Mouse (Mus musculus) R1 (cell line): ENCODE measurements around the gene Sh3pxd2a.
"Not testable (repeated sequence)": the region's sequence is repeated elsewhere in the genome, so short reads cannot be mapped to it uniquely, and the experiment has no call there.

ENCODE experiments used
- DNase-seq: peaks from one replicate; pipeline ENCODE4 v3.0.0-alpha.2; 2018; ENCODE audit warnings: low read depth, low spot score

Gene Sh3pxd2a

GRCm38 (mm10) chr19:47409142-47409541 lies 55.1 kb downstream of the Sh3pxd2a start:
- no peak for DNase-seq

- no peak for DNase-seq
These were observed 55.5 kb downstream of the Sh3pxd2a start for GRCm38 (mm10) chr19:47408656-47409055.

GRCm38 (mm10) chr19:47407332-47407731 lies 56.9 kb downstream of the Sh3pxd2a start:
- DNase-seq, result no peak

- no peak for DNase-seq
These were observed 57.7 kb downstream of the Sh3pxd2a start for GRCm38 (mm10) chr19:47406524-47406923.

- DNase-seq, result no peak
These were observed 58.7 kb downstream of the Sh3pxd2a start for GRCm38 (mm10) chr19:47405548-47405947.

- peak; percentile 94 for DNase-seq
These were observed 60.5 kb downstream of the Sh3pxd2a start for GRCm38 (mm10) chr19:47403391-47404379.

GRCm38 (mm10) chr19:47402976-47403375 lies 61.2 kb downstream of the Sh3pxd2a start:
- DNase-seq, result peak; percentile 79

- no peak for DNase-seq
These were observed 61.7 kb downstream of the Sh3pxd2a start for GRCm38 (mm10) chr19:47402544-47402943.

GRCm38 (mm10) chr19:47399709-47400108 lies 64.5 kb downstream of the Sh3pxd2a start:
- DNase-seq, result no peak

GRCm38 (mm10) chr19:47399029-47399428 lies 65.2 kb downstream of the Sh3pxd2a start:
- DNase-seq, result no peak

GRCm38 (mm10) chr19:47397882-47398671 lies 66.1 kb downstream of the Sh3pxd2a start:
- no peak for DNase-seq

- DNase-seq, result no peak
These were observed 68.9 kb downstream of the Sh3pxd2a start for GRCm38 (mm10) chr19:47395338-47395737.

- DNase-seq, result not testable (repeated sequence)
These were observed 69.4 kb downstream of the Sh3pxd2a start for GRCm38 (mm10) chr19:47394781-47395180.

- DNase-seq, result peak; percentile 84
These were observed 73.3 kb downstream of the Sh3pxd2a start for GRCm38 (mm10) chr19:47390878-47391277.

GRCm38 (mm10) chr19:47387887-47388286 lies 76.3 kb downstream of the Sh3pxd2a start:
- no peak for DNase-seq

- DNase-seq, result no peak
These were observed 76.8 kb downstream of the Sh3pxd2a start for GRCm38 (mm10) chr19:47387395-47387794.

- no peak for DNase-seq
These were observed 78.2 kb downstream of the Sh3pxd2a start for GRCm38 (mm10) chr19:47385971-47386370.

- DNase-seq, result no peak
These were observed 79.6 kb downstream of the Sh3pxd2a start for GRCm38 (mm10) chr19:47384639-47385038.

GRCm38 (mm10) chr19:47384036-47384435 lies 80.2 kb downstream of the Sh3pxd2a start:
- DNase-seq, result peak; percentile 41

- DNase-seq, result no peak
These were observed 81.9 kb downstream of the Sh3pxd2a start for GRCm38 (mm10) chr19:47382268-47382667.

- no peak for DNase-seq
These were observed 83.2 kb downstream of the Sh3pxd2a start for GRCm38 (mm10) chr19:47381011-47381410.

GRCm38 (mm10) chr19:47379141-47379540 lies 85.1 kb downstream of the Sh3pxd2a start:
- peak; percentile 56 for DNase-seq
